Mouse (Mus musculus) T-cell, adult 2 months (primary cell): ENCODE measurements around the gene Hyal1.

Source experiments
- DNase-seq: peaks from one replicate; pipeline ENCODE4 v3.0.0; 2022; ENCODE audit warnings: low spot score

The Hyal1 gene

DNA sequence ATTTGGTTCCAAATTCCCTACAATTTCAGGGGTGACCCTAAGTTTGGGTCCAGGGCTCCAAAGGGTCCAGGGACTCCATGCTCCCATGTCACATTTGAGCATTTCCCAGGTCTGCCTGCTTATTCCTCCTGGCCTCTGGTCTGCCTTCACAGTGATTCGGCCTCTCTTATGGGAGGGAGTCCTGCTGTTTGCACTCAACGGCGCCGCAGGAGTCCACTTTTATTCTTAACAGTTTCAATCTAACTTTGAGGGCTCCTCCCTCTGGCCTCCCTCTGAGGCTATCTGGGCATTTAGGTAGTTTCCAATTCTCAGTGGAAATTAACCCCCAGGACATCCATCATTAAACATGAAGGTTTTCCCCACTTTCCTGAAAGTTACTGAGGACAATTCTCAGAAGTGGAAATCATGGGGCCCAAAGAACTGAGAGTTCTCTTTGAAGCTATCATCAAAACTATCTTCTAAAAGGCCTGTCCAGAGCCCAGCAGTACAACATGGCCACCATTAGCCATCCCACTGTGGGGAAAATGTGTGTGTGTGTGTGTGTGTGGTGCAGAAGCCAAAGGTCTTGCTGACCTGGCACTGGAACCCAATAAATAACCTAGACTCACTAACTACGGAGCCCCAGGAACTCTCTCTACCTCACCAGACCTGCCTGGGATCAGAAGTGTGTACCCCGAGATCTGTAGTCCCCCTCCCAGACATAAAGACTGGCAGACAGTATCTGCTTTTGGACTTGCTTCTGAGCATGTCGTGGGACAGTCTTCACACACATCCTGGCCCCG, 17.7 kb downstream of the Hyal1 start:
- DNase-seq = no peak

DNA sequence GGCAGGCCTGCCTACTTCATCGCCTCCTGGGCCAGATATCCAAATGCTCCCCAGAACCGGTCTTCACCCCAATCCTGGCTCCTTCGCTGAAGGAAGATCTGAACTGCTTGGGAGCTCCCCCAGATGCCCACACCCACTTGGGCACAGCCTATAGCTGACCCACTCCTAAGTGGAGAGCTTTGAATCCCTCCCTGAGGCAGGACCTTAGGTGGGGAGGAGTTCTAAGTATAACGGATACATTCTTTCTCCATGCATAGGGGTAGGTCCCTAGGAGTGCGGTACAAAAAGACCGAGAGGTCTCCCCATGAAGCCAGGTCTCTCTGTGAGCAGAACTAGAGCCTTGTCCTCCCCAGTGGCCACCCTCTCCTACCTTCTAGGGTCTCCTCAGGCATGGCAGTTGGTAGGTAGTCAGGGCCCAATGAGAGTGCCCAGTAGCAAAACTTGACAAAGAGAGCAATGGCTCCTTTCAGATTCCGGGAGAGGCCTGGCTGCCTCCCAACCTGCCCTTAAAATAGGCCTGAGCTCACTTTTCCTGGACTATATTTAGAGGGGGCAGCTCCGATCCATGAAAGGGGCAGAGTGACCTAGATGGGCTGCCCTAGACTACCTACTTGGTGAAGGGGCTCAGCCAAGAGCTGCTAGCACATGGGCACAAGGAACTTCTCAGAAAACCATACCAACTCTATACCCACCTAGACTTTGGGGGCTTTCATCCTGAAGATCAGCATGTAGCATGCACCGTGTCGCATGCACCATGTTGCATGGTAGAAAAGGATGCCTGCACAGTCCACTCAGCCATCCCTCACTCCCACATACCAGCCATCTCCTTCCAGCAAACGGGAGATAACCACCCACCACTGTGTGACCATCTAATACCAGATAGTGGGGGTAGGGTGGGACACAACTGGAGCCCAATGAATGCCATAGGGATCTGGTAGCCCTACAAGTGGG, 20.2 kb downstream of the Hyal1 start:
- DNase-seq = no peak

- no peak for DNase-seq
These were observed 21.7 kb downstream of the Hyal1 start for GRCm38 (mm10) chr9:107598385-107598784.

- DNase-seq = no peak
These were observed 22.7 kb downstream of the Hyal1 start for GRCm38 (mm10) chr9:107599433-107599832.

- no peak for DNase-seq
These were observed 23.1 kb downstream of the Hyal1 start for GRCm38 (mm10) chr9:107599842-107600241.

- peak; percentile 26 for DNase-seq
These were observed 24.0 kb downstream of the Hyal1 start for GRCm38 (mm10) chr9:107600745-107601144.

- DNase-seq = no peak
These were observed 24.5 kb downstream of the Hyal1 start for GRCm38 (mm10) chr9:107601275-107601674.

DNA sequence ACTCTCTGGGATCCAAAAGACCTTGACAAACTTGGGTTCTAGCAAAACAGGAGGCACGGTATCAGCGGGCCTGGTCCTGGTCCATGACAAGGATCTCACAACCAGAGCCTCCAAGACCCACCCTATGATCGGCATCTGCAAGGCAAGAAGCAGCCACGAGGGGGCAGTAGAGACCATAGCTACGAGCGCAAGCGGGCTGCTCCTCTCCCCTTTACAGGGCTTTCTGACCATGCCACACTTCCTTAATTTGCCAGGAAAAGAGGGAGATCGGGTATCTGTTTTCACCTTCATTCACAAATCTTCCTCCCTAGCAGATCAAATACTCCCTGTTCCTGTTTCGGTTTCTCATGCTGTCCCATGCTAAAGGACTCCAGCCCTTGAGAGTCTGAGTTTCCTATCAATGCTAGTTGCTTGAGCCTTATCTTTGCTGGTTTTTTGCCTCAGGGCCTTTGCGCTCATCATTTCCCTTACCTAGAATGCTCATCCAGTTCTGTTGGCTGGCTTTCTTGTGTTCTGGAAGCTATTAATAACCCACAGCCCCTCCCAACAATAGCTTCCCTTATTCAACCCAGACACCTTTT, 25.4 kb downstream of the Hyal1 start:
- DNase-seq = peak; percentile 82

GRCm38 (mm10) chr9:107603251-107603650, 26.5 kb downstream of the Hyal1 start:
- DNase-seq = no peak

DNA sequence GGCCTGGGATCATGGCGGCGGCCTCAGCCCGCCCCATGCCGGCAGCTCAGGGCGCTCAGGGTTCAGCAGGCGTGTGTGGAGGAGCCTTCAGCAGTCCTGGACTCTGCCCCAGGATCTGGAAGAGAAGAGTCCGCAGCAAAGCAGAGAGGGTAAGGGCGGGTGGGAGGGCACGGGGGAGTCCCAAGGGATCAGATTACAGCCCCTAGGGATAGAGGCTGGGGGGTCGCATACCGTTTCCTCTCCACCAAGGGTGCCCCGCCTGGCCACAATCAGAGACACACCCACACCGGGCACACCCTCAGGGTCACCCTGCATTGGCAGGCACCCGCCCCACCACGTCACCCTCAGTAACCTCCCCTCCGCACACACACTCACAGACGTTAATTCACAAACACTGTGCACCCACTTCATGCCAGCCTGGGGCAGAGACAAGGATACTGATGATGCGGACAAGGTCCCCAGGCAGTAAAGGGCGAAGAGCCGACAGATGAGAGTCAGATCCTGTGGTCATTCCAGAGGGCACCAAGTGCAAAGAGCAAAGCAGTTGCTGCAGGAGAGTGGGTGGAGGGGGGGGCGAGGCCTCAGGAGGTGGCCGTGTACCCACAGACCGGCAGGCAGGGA, 28.4 kb downstream of the Hyal1 start:
- DNase-seq = no peak

GRCm38 (mm10) chr9:107606591-107606990, 29.9 kb downstream of the Hyal1 start:
- DNase-seq = no peak

DNA sequence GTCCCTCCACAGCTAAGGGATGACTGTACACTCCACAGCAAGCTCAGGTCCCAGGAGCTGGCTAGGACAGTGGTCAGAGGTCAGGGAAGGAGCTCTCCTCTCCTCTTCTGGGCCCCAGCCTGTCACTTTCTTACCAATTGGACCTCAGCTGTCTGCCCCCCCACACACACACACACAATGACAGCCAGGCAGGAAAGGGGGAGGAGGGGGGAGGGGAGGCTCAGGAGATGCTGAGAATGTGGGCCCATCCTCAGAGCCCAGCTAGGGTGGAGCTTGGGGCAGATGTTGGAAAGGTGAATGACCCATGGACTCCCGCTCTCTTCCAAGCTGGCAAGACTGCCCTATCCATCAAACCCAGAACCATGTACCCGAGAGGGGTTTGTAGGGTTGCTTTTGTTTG, 30.3 kb downstream of the Hyal1 start:
- no peak for DNase-seq

DNA sequence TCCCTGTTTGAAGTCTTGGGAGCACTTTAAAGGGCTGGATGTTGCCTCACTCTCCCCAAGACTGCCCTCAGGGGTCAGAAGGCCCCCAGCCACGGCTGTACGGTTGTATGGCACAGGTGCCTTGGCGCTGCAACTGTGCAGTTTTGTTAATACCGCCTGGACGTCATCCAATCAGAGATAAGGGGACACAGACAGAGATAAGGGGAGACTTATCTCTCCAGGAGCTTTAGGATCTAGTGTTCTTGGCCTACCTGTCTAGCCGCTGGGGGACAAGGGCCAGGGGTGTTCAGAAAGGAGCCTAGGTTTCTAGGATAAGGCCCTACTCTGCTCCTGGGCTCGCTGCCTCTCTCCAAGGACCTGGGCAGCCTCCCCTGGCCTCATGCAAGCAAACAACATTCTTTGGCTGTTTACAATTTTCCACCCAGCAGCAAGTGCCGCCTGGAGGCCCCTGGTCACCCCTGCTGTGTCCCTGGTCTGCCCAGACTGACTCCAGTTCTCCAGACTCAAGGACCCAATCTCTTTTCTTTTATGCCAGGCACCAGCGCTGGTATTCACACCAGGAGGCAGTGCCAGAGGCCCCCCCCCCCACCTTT, 31.0 kb downstream of the Hyal1 start:
- DNase-seq = no peak

DNA sequence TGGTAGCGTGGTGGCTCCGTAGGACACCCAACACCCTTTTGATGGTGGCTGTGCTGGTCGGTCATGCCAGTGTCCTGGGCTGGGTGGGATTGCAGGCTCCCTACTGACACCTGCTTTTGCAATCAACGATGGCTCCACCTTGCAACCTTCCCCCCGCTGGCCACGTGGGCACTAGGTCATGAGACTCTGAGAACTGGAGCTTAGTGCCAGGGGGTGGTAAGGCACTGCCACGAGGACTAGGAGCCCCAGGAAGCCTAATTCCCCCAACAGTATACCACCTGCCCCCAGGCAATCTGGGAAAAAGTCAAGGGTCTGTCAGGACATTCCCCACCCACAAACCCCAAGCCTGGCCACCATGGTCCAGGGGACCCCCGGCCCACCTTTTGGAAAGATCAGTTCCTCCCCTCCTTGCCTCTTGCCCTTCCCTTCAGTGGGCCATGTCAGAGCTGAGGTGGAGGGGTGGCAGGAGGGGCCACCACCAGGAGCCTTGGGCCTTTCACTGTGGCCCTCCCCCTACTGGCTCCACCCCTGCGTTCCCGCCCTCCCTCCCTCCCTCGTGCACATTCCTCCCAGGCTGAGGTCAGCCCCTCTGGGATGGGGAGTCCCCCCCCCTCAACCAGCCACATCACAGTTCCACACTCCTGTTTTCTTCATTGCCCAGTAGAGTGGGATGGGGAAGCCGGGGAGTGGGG, 32.2 kb downstream of the Hyal1 start, which contains the start of gene Sema3b:
Gene Sema3b, minus strand, starts transcription at position 489 of the 692 bp plus-strand sequence.
- no peak for DNase-seq

DNA sequence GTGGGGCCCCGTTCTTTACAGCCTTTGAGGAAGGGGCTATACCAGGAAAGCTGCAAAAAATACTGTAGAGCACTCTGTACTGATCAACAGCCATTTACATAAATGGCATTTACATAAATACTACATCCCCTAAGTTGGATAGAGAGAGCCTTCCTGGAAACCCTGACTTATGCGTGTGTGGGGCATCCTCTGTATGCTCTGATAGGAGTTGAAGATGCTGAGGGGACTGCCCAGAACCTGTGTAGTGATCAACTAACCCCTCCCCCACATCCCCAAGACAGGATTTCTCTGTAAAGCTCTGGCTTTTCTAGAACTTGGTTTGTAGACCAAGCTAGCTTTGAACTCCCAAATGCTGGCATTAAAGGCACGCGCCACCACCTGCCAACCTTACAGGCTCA, 32.7 kb downstream of the Hyal1 start:
- no peak for DNase-seq

DNA sequence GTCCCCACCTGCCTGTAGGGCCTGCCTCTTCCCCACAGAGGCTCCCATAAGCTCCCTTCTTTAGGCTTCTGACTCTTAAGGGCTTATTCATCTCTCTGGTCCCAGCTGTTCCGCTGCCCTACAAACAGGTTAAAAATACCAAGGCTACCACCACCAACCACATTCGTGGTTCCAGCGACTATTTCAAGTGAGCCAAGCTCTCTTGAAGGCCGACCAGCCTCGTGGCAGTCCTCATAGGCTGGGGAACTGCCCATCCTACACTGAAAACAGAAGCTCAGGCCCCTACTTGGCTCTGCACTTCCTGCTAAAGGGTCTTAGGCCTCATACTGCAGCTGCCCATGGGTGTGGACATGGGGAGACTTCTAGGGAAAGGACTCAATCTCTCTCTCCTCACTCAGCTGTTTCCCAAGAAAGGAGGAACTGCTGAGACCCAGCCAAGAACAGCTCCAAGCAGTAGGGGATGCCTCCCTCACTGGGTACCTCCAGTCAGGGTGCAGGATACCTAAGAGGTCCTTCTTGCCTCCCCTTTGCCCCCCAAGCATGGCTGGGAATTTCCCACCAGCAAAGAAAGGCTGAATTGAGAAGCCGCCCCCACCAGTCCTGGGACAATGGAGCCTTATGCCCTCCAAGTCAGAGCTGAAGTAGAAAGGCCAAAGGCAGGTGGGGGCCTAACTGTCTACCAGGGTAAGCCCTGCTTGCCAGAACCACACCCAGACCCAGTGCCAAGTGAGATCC, 34.9 kb downstream of the Hyal1 start:
- no peak for DNase-seq

- DNase-seq = peak; percentile 96
These were observed 35.6 kb downstream of the Hyal1 start for GRCm38 (mm10) chr9:107612191-107612944.

DNA sequence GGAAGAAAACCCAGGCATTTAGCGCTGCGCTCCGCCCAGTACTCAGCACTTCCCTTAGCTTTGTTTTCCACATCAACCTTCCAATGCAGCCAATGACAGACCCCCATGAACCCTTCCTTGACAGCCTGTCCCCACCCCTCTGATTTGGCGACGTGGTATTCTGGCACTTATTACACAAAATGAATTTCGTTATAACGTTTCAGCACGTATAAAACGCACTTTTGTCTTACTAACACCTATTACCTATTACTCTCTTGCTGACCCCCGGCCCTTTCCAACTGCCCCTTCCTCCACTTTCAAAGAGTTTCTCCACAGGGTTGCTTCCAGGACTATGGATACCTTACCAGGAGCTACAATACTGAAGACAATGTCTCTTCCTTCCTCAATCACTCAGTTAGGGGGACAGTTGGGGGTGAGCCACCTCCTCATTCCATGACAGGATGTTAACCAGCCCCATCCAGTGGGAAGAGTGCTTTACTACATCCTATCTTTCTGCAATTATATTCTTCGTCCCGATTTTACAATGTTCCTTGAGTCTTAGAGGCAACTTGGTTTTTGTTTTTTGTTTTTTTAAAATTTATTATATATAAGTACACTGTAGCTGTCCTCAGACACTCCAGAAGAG, 36.3 kb downstream of the Hyal1 start:
- DNase-seq = no peak

GRCm38 (mm10) chr9:107615035-107615434, 38.3 kb downstream of the Hyal1 start:
- DNase-seq = no peak
